ENCODE assay signal across 8 mouse cellular contexts in the genomic region with DNA sequence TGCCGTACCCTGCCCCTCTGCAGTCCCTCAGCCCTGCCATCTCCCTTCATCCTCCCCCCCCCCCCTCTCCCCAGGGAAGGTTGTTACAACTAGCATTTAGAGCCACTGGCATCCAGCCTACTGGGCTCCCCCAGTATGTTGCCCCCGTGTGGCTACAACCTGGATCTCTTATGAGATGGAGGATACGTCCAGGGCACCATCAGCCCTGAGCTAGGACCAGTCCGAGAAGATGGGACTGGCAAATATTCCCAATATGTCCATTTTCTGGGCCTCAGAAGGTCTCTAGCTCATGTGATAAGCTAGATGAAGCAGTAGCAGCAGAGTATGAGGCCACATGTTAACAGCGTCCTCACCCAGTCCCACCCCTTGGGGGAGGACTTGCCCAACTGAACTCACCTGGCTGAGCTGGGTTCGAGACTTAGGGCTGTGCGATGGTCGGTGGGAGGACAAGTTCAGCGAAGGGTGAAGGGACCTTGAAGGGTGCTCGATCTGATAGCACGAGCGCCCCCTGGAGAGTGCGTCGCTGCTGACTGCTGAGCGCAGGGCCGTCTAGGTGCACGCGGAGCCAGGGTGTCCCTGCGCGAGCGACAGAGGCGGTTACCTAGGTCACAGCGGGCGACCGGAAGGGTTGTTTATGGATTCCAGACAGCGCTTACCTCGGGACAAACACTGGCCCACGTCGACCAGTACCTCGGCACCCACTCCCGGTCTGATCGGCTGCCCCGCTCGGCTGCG. TPM values are rescaled to one million over a fixed set of nuclear protein-coding genes. Genes with fewer than 3 reads are reported as not detected.
DNase-seq lines count a peak whose midpoint lies in the region; ATAC-seq and TF ChIP-seq lines count a peak whose summit lies in the region.

No protein-coding gene starts in this region.

- H3K4me1 ChIP-seq in G1E (ENCODE audit: insufficient read depth, low read depth, low read length), result peaks cover 57% of the 10 kb centered on the region
- peaks cover 14% of the 10 kb centered on the region for H3K4me1 ChIP-seq in forebrain, embryonic 16.5 days (replicated peaks; ENCODE audit: control insufficient read depth, insufficient read depth, low read length)
- peaks cover 14% of the 10 kb centered on the region for H3K4me1 ChIP-seq in neural tube, embryonic 14.5 days (ENCODE audit: control insufficient read depth, insufficient read depth, low read length)

- peak overlapping the region; percentile 86 for H3K4me3 ChIP-seq in G1E (ENCODE audit: low read depth, low read length)
- H3K4me3 ChIP-seq in forebrain, embryonic 16.5 days (replicated peaks; ENCODE audit: low read length), result peak overlapping the region; percentile 89
- H3K4me3 ChIP-seq in neural tube, embryonic 14.5 days (ENCODE audit: low read depth, low read length), result peak overlapping the region; percentile 61

- peaks cover 60% of the 10 kb centered on the region for H3K36me3 ChIP-seq in G1E (replicated peaks)
- peaks cover 29% of the 10 kb centered on the region for H3K36me3 ChIP-seq in forebrain, embryonic 16.5 days (ENCODE audit: control insufficient read depth, insufficient read depth)
- H3K36me3 ChIP-seq in neural tube, embryonic 14.5 days (ENCODE audit: control insufficient read depth, insufficient read depth, low read length), result peaks cover 34% of the 10 kb centered on the region

- H3K27me3 ChIP-seq in G1E (ENCODE audit: insufficient read depth, low read length), result no peaks in the 10 kb centered on the region; the same call in 1 of the 2 replicates
- peaks cover 22% of the 10 kb centered on the region for H3K27me3 ChIP-seq in forebrain, embryonic 16.5 days (replicated peaks; ENCODE audit: control insufficient read depth, insufficient read depth, low read length)
- peaks cover 13% of the 10 kb centered on the region for H3K27me3 ChIP-seq in neural tube, embryonic 14.5 days (ENCODE audit: control insufficient read depth, insufficient read depth, low read length)

- TF ChIP-seq CTCF in G1E (IDR thresholded peaks at IDR 0.05; ENCODE audit: low read depth, low read length), result peak; percentile 30; the same call in 1 of the 2 replicates

- H3K9me3 ChIP-seq in G1E (replicated peaks), result peaks cover 10% of the 10 kb centered on the region
- H3K9me3 ChIP-seq in forebrain, embryonic 16.5 days (ENCODE audit: control insufficient read depth, low read length), result no peaks in the 10 kb centered on the region
- no peaks in the 10 kb centered on the region for H3K9me3 ChIP-seq in neural tube, embryonic 14.5 days (ENCODE audit: control insufficient read depth, low read length)

- peak overlapping the region; percentile 75 for H3K4me2 ChIP-seq in forebrain, embryonic 16.5 days (ENCODE audit: low read length)
- H3K4me2 ChIP-seq in neural tube, embryonic 14.5 days (ENCODE audit: low read depth, low read length), result peak overlapping the region; percentile 74

- H3K9ac ChIP-seq in forebrain, embryonic 16.5 days (replicated peaks; ENCODE audit: low read depth, low read length), result peak overlapping the region; percentile 91
- H3K9ac ChIP-seq in neural tube, embryonic 14.5 days (replicated peaks; ENCODE audit: low read depth, low read length), result peak overlapping the region; percentile 76

- WGBS in forebrain, embryonic 16.5 days, result 2% methylated on average over 35 of the region's 35 CpGs
- WGBS in neural tube, embryonic 14.5 days, result 1% methylated on average over 35 of the region's 35 CpGs

- H3K27ac ChIP-seq in forebrain, embryonic 16.5 days (ENCODE audit: low read length), result peak overlapping the region; percentile 92
- H3K27ac ChIP-seq in neural tube, embryonic 14.5 days (ENCODE audit: low read depth, low read length), result peak overlapping the region; percentile 88

- DNase-seq in G1E (ENCODE audit: low spot score), result peak; percentile 89
- peak; percentile 85 for DNase-seq in cerebellum, adult 11-12 months
- peak; percentile 71 for DNase-seq in heart, postnatal 25 days (ENCODE audit: low spot score)
- DNase-seq in layer of hippocampus, adult 18-20 months (ENCODE audit: low spot score in 2 of 2), result peak; percentile 74 to 89
- peak; percentile 86 to 91 for DNase-seq in lung, adult 18-20 months
- peak; percentile 88 for DNase-seq in testis, postnatal 10 days (ENCODE audit: low spot score)

- intact Hi-C loops in heart, postnatal 25 days (cut with DNase I), result loop anchor here (5.0 kb wide), 1 partner anchor 94 kb away; no protein-coding TSS in a partner anchor

- ATAC-seq in G1E (ENCODE audit: extremely low read depth, insufficient number of reproducible peaks, low FRiP score, poor library complexity, severe bottlenecking), result peak; percentile 75
- peak; percentile 85 for ATAC-seq in forebrain, embryonic 16.5 days
- peak; percentile 80 for ATAC-seq in neural tube, embryonic 14.5 days (ENCODE audit: low read depth)

RNA-seq across cellular contexts. Expression of a gene that starts 0.5 kb away (rescaled TPM):
- total RNA-seq in G1E (2014; fragmentation: Nextera tagmentation), result 9.5 and 15.0 TPM in 2 replicates
- total RNA-seq in G1E (2017), result 26.2 and 27.8 TPM in 2 replicates
- polyA plus RNA-seq in G1E (2012), result 62.3 and 64.6 TPM in 2 replicates
- polyA plus RNA-seq in forebrain, embryonic 16.5 days (2015; fragmentation: Nextera tagmentation; extraction: Ambion mirVana), result 10.1 and 14.1 TPM in 2 replicates
- 10 to 100 TPM; 23.0 to 24.2 TPM for total RNA-seq in heart, postnatal 25 days (2021)
- total RNA-seq in layer of hippocampus, adult 18-20 months (2021), result 10 to 100 TPM; 28.1 to 34.0 TPM
- polyA plus RNA-seq in neural tube, embryonic 14.5 days (2014; fragmentation: Nextera tagmentation; extraction: Ambion mirVana), result 20.0 and 24.3 TPM in 2 replicates

RNA-seq across cellular contexts. Expression of a gene that starts 3.6 kb away (rescaled TPM):
- total RNA-seq in G1E (2014; fragmentation: Nextera tagmentation), result not detected in 2 replicates
- total RNA-seq in G1E (2017), result 0.27 and 0.35 TPM in 2 replicates
- polyA plus RNA-seq in G1E (2012), result 0.61 and 0.69 TPM in 2 replicates
- 1.7 and 2.6 TPM in 2 replicates for polyA plus RNA-seq in forebrain, embryonic 16.5 days (2015; fragmentation: Nextera tagmentation; extraction: Ambion mirVana)
- total RNA-seq in heart, postnatal 25 days (2021), result under 1 TPM; 0.44 to 0.64 TPM
- 1 to 10 TPM; 1.4 to 1.5 TPM for total RNA-seq in layer of hippocampus, adult 18-20 months (2021)
- polyA plus RNA-seq in neural tube, embryonic 14.5 days (2014; fragmentation: Nextera tagmentation; extraction: Ambion mirVana), result 3.5 and 3.7 TPM in 2 replicates

RNA-seq across cellular contexts. Expression of a gene that starts 5.9 kb away (rescaled TPM):
- not detected in 2 replicates for total RNA-seq in G1E (2014; fragmentation: Nextera tagmentation)
- not detected in 2 replicates for total RNA-seq in G1E (2017)
- polyA plus RNA-seq in G1E (2012), result not detected in 2 replicates
- polyA plus RNA-seq in forebrain, embryonic 16.5 days (2015; fragmentation: Nextera tagmentation; extraction: Ambion mirVana), result 1.9 and 3.3 TPM in 2 replicates
- 1 to 10 TPM; 1.3 TPM for total RNA-seq in heart, postnatal 25 days (2021)
- 1 to 10 TPM; 3.2 to 4.3 TPM for total RNA-seq in layer of hippocampus, adult 18-20 months (2021)
- polyA plus RNA-seq in neural tube, embryonic 14.5 days (2014; fragmentation: Nextera tagmentation; extraction: Ambion mirVana), result 1.3 TPM in 2 replicates

RNA-seq across cellular contexts. Expression of a gene that starts 11.5 kb away (rescaled TPM):
- total RNA-seq in G1E (2014; fragmentation: Nextera tagmentation) (not detected in 2 replicates), G1E (2017) (0.05 TPM in 1 of 2 replicates, not detected in the other)
- polyA plus RNA-seq in G1E (2012), result not detected in 2 replicates
- polyA plus RNA-seq in forebrain, embryonic 16.5 days (2015; fragmentation: Nextera tagmentation; extraction: Ambion mirVana), result not detected in 2 replicates
- total RNA-seq in heart, postnatal 25 days (2021), result not detected
- under 1 TPM; 0.32 to 0.51 TPM for total RNA-seq in layer of hippocampus, adult 18-20 months (2021)
- polyA plus RNA-seq in neural tube, embryonic 14.5 days (2014; fragmentation: Nextera tagmentation; extraction: Ambion mirVana), result 0.07 TPM in 1 of 2 replicates, not detected in the other

RNA-seq across cellular contexts. Expression of a gene that starts 17.7 kb away (rescaled TPM):
- total RNA-seq in G1E (2014; fragmentation: Nextera tagmentation) (147 and 164 TPM in 2 replicates), G1E (2017) (130 and 148 TPM in 2 replicates)
- polyA plus RNA-seq in G1E (2012), result 68.4 and 78.1 TPM in 2 replicates
- 138 and 140 TPM in 2 replicates for polyA plus RNA-seq in forebrain, embryonic 16.5 days (2015; fragmentation: Nextera tagmentation; extraction: Ambion mirVana)
- total RNA-seq in heart, postnatal 25 days (2021), result 10 to 100 TPM; 52.0 to 60.4 TPM
- 100 to 1,000 TPM; 101 to 103 TPM for total RNA-seq in layer of hippocampus, adult 18-20 months (2021)
- polyA plus RNA-seq in neural tube, embryonic 14.5 days (2014; fragmentation: Nextera tagmentation; extraction: Ambion mirVana), result 89.5 and 90.2 TPM in 2 replicates

Comparison
In these comparisons a context has a peak if more than half of its experiments do, and no peak if none do; other contexts are left out.
1. Peak in every context shown above with its lines: DNase-seq, ATAC-seq, H3K4me3 ChIP-seq and H3K27ac ChIP-seq.